Mouse (Mus musculus) monocyte, adult 5-6 weeks (primary cell): ENCODE results near the gene Gpatch8. TPM values are rescaled to one million over a fixed set of nuclear protein-coding genes. Genes with fewer than 3 reads are reported as not detected.

Experiments
- ATAC-seq: fragments of 153-309, 156-312 bp; replicated peaks from 2 replicates; pipeline ENCODE4 v1.8.0; 2017; ENCODE audit warnings: mild to moderate bottlenecking; ENCODE audit not compliant: low TSS enrichment, insufficient number of reproducible peaks, severe bottlenecking, poor library complexity, low FRiP score
- total RNA-seq: library from RNA; stranded (forward); fragments of 200-1000, 200-491, 200-594 nt; gene quantifications from 3 replicates; pipeline ENCODE4 v1.2.3, GENCODE M21; 2017

The Gpatch8 gene
- total RNA-seq, 1 experiment from 2014 or later = 34.8 TPM

DNA sequence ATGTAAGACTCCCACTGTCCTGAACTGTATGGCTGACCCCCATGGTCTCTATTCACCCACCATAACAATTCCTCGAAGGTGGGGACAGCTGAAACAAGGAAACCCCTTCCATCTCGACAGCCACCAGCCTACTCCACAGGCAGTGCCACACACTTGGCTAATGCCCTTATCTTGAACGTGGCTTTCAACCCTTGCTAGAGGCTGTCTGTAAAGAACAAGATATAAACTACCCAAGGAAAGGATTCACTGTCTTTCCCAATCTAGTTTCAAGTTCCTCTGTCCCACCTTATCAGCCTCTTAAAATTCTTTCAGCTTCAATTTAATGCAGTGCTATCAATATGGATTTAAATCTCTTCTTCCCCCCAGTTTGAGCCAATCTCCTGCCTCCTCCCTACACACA, 126.6 kb downstream of the Gpatch8 start:
- no peak for ATAC-seq

DNA sequence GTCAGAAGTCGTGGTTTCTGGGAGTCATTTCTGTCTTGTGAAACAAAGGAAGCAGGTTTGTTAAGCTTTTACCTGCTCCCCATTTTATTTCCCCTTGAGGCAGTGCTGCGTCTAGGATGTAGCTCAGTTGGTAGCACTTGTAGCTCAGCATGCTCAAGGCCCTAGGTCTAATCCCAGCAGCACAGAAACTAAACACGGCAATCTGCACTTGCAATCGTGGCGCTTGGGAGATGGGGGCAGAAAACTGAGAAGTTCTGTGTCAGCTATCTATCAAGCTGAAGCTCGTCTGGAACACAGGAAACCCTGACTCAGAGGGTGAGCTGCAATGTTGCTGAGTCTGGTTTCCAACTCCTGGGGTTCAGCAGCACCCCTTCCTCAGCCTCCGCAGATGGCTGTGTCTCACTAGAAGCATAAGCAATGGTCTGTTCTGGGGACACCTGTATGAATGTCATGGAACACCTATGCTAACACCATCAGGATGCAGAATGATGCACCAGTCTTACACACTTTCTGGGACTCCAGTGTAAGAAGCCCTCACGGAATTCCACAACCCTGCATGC, 127.1 kb downstream of the Gpatch8 start:
- no peak for ATAC-seq

Other genes starting within 250 kb of the Gpatch8 start
- 160 to 166 TPM (median 161 TPM) in 3 replicates for gene Ubtf, start 236.7 kb downstream of the Gpatch8 start, total RNA-seq
- 2.2 to 10.4 TPM (median 8.0 TPM) in 3 replicates for gene Slc4a1, start 190.2 kb downstream of the Gpatch8 start, total RNA-seq
- 4.8 TPM in 1 of 3 replicates, not detected in the others for gene Rundc3a, start 163.0 kb downstream of the Gpatch8 start, total RNA-seq
- gene Slc25a39, start 148.4 kb downstream of the Gpatch8 start, total RNA-seq = 20.2 to 30.1 TPM (median 25.0 TPM) in 3 replicates
- 62.3 to 97.9 TPM (median 97.8 TPM) in 3 replicates for gene Grn, start 126.1 kb downstream of the Gpatch8 start, total RNA-seq
- not detected in 3 replicates for gene Fam171a2, start 108.7 kb downstream of the Gpatch8 start, total RNA-seq
- gene Itga2b, start 86.3 kb downstream of the Gpatch8 start, total RNA-seq = 50.3 to 142 TPM (median 82.3 TPM) in 3 replicates
- gene Gm11627, start 23.1 kb upstream of the Gpatch8 start, total RNA-seq = not detected in 3 replicates
- not detected in 3 replicates for gene Fzd2, start 48.0 kb upstream of the Gpatch8 start, total RNA-seq
- 0.21 TPM in 1 of 3 replicates, not detected in the others for gene Meioc, start 107.3 kb upstream of the Gpatch8 start, total RNA-seq
- 26.8 to 44.5 TPM (median 32.6 TPM) in 3 replicates for gene Ccdc43, start 141.4 kb upstream of the Gpatch8 start, total RNA-seq
- 2.1 TPM in 1 of 3 replicates, not detected in the others for gene Adam11, start 205.0 kb upstream of the Gpatch8 start, total RNA-seq